Mouse (Mus musculus): Measurements from ENCODE around the gene Entpd1.

- no peak for TF ChIP-seq CTCF (IDR thresholded peaks at IDR 0.05; ENCODE audit: borderline replicate concordance, control insufficient read depth, extremely low read depth, insufficient read depth, low read length, poor library complexity)
- no peak for TF ChIP-seq POLR2A (IDR thresholded peaks at IDR 0.05; ENCODE audit: control insufficient read depth, extremely low read depth, insufficient read depth, low read length, poor library complexity)
These were observed 150.0 kb downstream of the Entpd1 start for GRCm38 (mm10) chr19:40762023-40762759.
